Mouse (Mus musculus): Measurements from ENCODE around the gene Tspan10. TPM values are rescaled to one million over a fixed set of nuclear protein-coding genes. Genes with fewer than 3 reads are reported as not detected.
A peak's percentile ranks its signal among the peaks of the same experiment; 100 is the strongest.

The Tspan10 gene
- polyA plus RNA-seq, 1 experiment from 2014 or later = not detected

DNA sequence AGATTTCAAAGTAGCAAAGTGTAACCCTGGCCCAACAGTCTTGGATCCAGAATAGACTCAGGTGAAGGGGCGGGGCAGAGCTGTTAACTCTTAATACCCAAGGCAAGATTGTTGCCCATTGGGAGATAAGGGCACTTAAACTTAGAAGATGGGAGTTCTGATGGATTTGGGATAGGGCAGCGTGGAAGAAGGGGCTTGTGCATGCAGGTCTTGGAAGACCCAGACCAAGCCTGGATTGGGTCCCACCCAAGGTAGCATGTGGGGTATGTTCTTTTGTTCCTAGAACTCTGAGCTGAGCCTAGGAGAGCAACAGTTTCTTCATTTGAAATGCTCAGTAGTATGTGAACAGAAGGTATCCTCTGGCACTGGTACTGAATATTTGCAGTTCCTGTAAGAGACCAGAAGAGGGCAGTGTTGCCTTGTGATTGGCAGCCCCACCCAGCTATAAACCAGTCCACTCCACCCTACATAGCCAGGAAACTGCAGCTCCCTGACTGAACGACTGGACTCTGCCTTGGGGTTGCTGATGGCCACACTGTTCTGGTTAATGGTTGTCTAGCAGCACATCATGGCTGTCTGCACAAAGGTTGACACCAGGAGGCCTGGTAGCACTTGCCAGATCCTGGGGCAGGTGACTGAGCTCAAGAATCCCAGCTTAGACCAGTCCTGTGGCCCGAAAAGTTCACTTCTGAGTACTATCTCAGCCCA, 46.8 kb downstream of the Tspan10 start:
- 54% methylated on average over 4 of the region's 4 CpGs for WGBS
- Histone ChIP-seq H3K4me3 (ENCODE audit: low read length) (no peak overlapping the region), H3K27ac (ENCODE audit: low read length) (peak overlapping the region; percentile 88), H3K4me1 (ENCODE audit: control insufficient read depth, insufficient read depth, low read length) (peaks cover 47% of the 10 kb centered on the region), H3K9ac (ENCODE audit: low read depth, low read length) (peak overlapping the region; percentile 31; the same call in 1 of the 2 replicates), H3K36me3 (ENCODE audit: control insufficient read depth, insufficient read depth, low read length) (peaks cover 15% of the 10 kb centered on the region), H3K9me3 (ENCODE audit: control insufficient read depth, low read length) (no peaks in the 10 kb centered on the region), H3K4me2 (ENCODE audit: low read depth, low read length) (no peak overlapping the region), H3K27me3 (replicated peaks; ENCODE audit: control insufficient read depth, insufficient read depth, low read length) (no peaks in the 10 kb centered on the region)
- peak; percentile 80 for ATAC-seq

DNA sequence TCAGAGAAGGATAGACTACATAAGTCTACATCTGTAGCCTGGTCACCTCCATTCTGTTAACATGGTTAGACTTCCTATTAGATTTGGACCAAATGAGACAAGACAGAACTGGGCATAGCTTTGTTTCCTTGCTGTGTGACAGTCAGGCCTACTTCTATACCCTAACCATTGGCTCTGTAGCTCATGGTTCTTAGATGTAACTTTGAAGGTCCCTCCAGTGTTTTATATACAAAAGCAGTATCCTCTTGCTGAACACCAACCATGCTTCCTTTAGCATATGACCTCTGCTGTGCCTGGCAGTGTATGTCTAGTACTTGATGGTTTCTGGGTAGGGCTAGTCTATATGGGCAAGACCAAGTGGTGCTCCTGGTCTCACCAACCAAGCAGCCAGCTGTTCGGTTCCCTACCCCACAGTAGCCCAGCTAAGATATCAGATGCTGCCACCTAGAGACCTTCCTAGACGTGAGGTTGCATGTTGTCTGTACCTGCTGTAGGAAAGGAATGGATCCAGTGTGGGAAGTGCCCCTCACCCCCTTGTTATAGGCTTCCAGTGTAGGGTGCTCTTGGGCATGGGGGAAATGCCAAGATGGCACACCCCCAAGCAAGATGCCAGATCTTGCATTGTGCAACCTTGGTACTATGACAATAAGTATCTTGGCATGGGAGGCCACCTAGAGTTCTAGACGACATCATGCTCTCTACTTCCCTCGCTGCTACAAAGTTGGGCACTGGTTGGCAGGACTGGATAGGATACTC, 48.0 kb downstream of the Tspan10 start:
- ATAC-seq = no peak
- 46% methylated on average over 4 of the region's 4 CpGs for WGBS
- H3K27ac ChIP-seq (ENCODE audit: low read length) = peak overlapping the region; percentile 92
- H3K9me3 ChIP-seq (ENCODE audit: control insufficient read depth, low read length) = no peaks in the 10 kb centered on the region
- H3K4me3 ChIP-seq (ENCODE audit: low read length) = no peak overlapping the region
- H3K4me1 ChIP-seq (ENCODE audit: control insufficient read depth, insufficient read depth, low read length) = peaks cover 45% of the 10 kb centered on the region
- peaks cover 15% of the 10 kb centered on the region for H3K36me3 ChIP-seq (ENCODE audit: control insufficient read depth, insufficient read depth, low read length)
- H3K9ac ChIP-seq (ENCODE audit: low read depth, low read length) = peak overlapping the region; percentile 89; the same call in 1 of the 2 replicates
- no peaks in the 10 kb centered on the region for H3K27me3 ChIP-seq (replicated peaks; ENCODE audit: control insufficient read depth, insufficient read depth, low read length)
- H3K4me2 ChIP-seq (ENCODE audit: low read depth, low read length) = peak overlapping the region; percentile 84; the same call in 1 of the 2 replicates

DNA sequence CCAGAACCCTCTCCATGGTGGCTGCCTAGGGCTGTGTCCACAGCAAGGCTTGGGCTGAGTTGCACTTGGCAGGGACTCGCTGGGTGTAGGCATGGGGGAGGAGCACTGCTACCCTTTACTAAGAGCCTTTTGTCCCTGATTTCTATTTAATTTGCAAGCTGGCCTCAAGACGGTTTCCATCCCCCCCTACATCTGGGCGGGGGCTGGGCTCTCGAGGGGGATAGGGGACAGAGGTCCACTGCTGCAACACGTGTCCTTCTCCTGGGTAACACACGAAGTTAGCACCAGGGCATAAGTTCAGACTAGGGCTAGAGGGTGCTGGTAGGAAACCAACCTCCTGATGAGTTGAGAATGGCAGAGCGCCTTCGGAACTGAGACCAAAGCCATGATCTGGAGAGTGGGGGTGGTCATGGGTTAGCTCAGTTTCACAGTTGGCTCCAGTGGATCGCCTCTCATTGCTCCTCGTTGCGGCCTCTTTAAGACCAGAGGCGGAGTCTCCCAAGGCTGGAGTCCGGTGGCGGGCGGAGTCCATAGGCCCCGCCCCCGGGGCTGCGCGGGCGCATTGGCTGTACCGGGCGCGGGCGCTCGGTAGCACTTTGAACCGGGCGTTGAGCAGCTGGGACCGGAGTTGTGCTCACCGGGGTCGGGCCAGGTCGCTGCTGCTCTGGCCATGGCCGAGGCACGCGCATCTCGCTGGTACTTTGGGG, 49.0 kb downstream of the Tspan10 start, which contains the start of gene Slc25a10:
TSS of gene Slc25a10 (plus strand) at position 524 of the 707 bp plus-strand sequence.
- peaks cover 13% of the 10 kb centered on the region for H3K36me3 ChIP-seq (ENCODE audit: control insufficient read depth, insufficient read depth, low read length)
- ATAC-seq = peak; percentile 87

DNA sequence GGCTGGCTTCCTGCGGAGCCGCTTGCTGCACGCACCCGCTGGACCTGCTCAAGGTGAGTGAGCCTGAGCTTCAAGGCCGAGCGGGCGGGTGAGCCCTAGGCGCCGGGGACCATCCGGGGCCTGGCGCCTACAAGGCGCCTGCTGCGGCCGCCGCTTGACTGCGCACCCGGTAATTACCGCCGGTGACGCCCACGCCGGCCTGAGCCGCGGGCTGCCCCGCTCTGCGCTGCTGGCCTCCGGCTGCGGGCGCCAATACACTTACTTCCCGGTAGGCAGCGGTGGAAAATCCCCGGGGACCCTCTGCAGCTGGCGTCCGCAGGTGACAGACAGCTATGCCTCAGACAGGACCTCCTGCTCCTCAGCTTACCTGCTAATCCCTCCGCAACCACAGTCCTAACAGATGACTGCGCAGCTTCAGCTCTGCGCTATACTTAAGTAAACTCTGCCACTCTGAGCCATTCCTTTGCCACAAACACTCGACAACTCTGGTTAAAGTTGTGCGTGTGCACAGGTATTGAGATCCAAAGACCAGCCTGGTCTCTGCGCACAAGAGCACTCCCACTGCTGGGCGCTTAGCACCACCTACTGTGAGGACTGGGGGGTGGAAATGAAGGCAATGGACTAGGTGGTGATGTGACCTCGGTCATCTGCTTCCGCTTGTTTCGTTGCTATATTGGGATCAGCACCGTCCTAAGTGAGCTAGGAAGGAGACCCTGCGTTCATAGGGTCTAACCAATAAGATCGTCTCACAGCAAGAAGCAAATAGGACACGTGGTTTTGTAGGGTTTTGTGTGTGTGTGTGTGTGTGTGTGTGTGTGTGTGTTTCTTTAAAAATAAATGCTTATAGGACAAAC, 49.8 kb downstream of the Tspan10 start:
- peak overlapping the region; percentile 89 for H3K9ac ChIP-seq (ENCODE audit: low read depth, low read length)
- H3K27me3 ChIP-seq (replicated peaks; ENCODE audit: control insufficient read depth, insufficient read depth, low read length) = no peaks in the 10 kb centered on the region
- H3K27ac ChIP-seq (ENCODE audit: low read length) = peak overlapping the region; percentile 92
- peak; percentile 36 for ATAC-seq
- H3K4me2 ChIP-seq (ENCODE audit: low read depth, low read length) = peak overlapping the region; percentile 84
- H3K4me3 ChIP-seq (ENCODE audit: low read length) = peak overlapping the region; percentile 95
- WGBS = under 1% methylated on average over 48 of the region's 48 CpGs
- H3K9me3 ChIP-seq (ENCODE audit: control insufficient read depth, low read length) = no peaks in the 10 kb centered on the region
- H3K36me3 ChIP-seq (ENCODE audit: control insufficient read depth, insufficient read depth, low read length) = peaks cover 15% of the 10 kb centered on the region
- H3K4me1 ChIP-seq (ENCODE audit: control insufficient read depth, insufficient read depth, low read length) = peaks cover 40% of the 10 kb centered on the region

More for the DNA sequence above, 49.0 kb downstream of the Tspan10 start, which contains the start of gene Slc25a10:
- Histone ChIP-seq H3K27me3 (replicated peaks; ENCODE audit: control insufficient read depth, insufficient read depth, low read length) (no peaks in the 10 kb centered on the region), H3K9ac (ENCODE audit: low read depth, low read length) (peak within 1 kb of the TSS; percentile 89), H3K9me3 (ENCODE audit: control insufficient read depth, low read length) (no peaks in the 10 kb centered on the region), H3K4me3 (ENCODE audit: low read length) (peak within 1 kb of the TSS; percentile 95), H3K4me1 (ENCODE audit: control insufficient read depth, insufficient read depth, low read length) (peaks cover 40% of the 10 kb centered on the region), H3K4me2 (ENCODE audit: low read depth, low read length) (peak within 1 kb of the TSS; percentile 84), H3K27ac (ENCODE audit: low read length) (peak within 1 kb of the TSS; percentile 92)
- under 1% methylated on average over 35 of the region's 35 CpGs for WGBS

DNA sequence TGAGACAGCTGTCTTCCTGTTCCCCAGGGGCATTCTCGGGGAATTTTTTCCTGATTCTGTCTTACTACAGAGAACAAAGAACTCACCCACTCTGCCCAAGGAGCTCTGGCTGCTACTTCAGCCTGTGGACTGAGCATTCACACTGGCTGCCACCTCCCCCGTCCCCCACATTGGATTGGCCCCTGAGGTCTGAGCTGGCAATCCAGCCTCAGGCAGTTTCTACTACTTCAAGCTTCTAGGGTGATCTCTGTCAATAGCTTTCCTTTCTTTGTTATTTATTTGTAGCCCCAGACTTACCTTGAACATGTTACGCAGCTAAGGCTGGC, 50.4 kb downstream of the Tspan10 start:
- H3K9ac ChIP-seq (ENCODE audit: low read depth, low read length) = peak overlapping the region; percentile 89
- WGBS = 24% methylated on average over 3 of the region's 3 CpGs
- peaks cover 13% of the 10 kb centered on the region for H3K36me3 ChIP-seq (ENCODE audit: control insufficient read depth, insufficient read depth, low read length)

DNA sequence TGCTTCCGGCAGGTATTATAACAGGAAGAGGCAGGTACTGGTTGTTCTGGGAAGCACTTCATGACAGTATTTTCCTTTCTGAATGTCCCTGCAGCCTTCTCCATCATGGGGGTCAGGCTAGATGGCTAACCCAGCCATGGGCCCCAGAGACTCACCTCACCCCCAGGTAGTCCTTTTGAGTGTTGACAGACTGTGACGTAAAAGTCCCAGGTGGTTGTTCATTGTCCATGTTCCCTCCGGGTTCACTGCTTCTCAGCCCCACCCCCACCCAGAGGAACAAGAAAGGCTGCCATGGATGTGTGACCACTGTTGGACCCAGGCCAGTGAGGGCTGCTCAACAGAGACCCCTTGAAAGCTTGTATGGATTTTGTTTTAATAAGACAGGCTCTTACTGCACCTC, 50.9 kb downstream of the Tspan10 start:
- H3K4me3 ChIP-seq (ENCODE audit: low read length) = peak overlapping the region; percentile 95
- ATAC-seq = no peak
- H3K9me3 ChIP-seq (ENCODE audit: control insufficient read depth, low read length) = no peaks in the 10 kb centered on the region
- H3K4me1 ChIP-seq (ENCODE audit: control insufficient read depth, insufficient read depth, low read length) = peaks cover 40% of the 10 kb centered on the region
- peak overlapping the region; percentile 84 for H3K4me2 ChIP-seq (ENCODE audit: low read depth, low read length)
- H3K27me3 ChIP-seq (replicated peaks; ENCODE audit: control insufficient read depth, insufficient read depth, low read length) = no peaks in the 10 kb centered on the region
- peak overlapping the region; percentile 92 for H3K27ac ChIP-seq (ENCODE audit: low read length)
- 37% methylated on average over 3 of the region's 3 CpGs for WGBS
- H3K9ac ChIP-seq (ENCODE audit: low read depth, low read length) = peak overlapping the region; percentile 89
- H3K36me3 ChIP-seq (ENCODE audit: control insufficient read depth, insufficient read depth, low read length) = peaks cover 11% of the 10 kb centered on the region

More for the DNA sequence above, 50.4 kb downstream of the Tspan10 start:
- peak overlapping the region; percentile 95 for H3K4me3 ChIP-seq (ENCODE audit: low read length)
- H3K27ac ChIP-seq (ENCODE audit: low read length) = peak overlapping the region; percentile 92
- H3K4me1 ChIP-seq (ENCODE audit: control insufficient read depth, insufficient read depth, low read length) = peaks cover 40% of the 10 kb centered on the region
- no peak for ATAC-seq
- H3K9me3 ChIP-seq (ENCODE audit: control insufficient read depth, low read length) = no peaks in the 10 kb centered on the region
- no peaks in the 10 kb centered on the region for H3K27me3 ChIP-seq (replicated peaks; ENCODE audit: control insufficient read depth, insufficient read depth, low read length)
- H3K4me2 ChIP-seq (ENCODE audit: low read depth, low read length) = peak overlapping the region; percentile 84

DNA sequence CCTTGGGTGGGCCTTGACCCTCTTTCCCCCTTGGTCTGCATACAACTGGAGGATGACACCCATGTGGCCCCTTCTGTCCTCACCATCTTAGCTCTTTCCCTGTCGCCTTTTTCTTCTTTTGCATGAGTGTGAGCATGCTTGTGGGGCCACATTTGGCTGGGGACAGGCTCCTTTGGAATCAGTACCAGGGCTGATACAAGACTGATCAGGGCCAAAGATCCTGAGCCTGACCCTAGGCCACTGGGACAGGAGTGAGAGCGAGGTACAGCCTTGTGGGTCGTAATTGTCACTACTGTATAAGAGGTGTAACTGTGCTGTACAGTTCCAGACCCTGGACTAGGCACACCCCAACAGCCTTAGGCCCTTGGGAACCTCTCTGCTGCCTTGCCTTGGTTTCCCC, 51.5 kb downstream of the Tspan10 start:
- Histone ChIP-seq H3K4me3 (ENCODE audit: low read length) (no peak overlapping the region; the same call in 1 of the 2 replicates), H3K9me3 (ENCODE audit: control insufficient read depth, low read length) (no peaks in the 10 kb centered on the region), H3K27me3 (replicated peaks; ENCODE audit: control insufficient read depth, insufficient read depth, low read length) (no peaks in the 10 kb centered on the region), H3K36me3 (ENCODE audit: control insufficient read depth, insufficient read depth, low read length) (peaks cover 11% of the 10 kb centered on the region), H3K4me2 (ENCODE audit: low read depth, low read length) (peak overlapping the region; percentile 84; the same call in 1 of the 2 replicates), H3K9ac (ENCODE audit: low read depth, low read length) (peak overlapping the region; percentile 44; the same call in 1 of the 2 replicates), H3K4me1 (ENCODE audit: control insufficient read depth, insufficient read depth, low read length) (peaks cover 36% of the 10 kb centered on the region), H3K27ac (ENCODE audit: low read length) (no peak overlapping the region)
- no peak for ATAC-seq
- 85% methylated on average over 3 of the region's 3 CpGs for WGBS

All from intestine, embryonic 16.5 days (tissue).